Mouse (Mus musculus) brain, embryonic 14.5 days (tissue): ENCODE results near the gene Pax5.

Source experiments
- CTCF ChIP-seq: fragments of 200-500 bp; IDR thresholded peaks from 2 replicates; pipeline ENCODE4 v1.5.1; 2012; ENCODE audit warnings: inconsistent platforms, mild to moderate bottlenecking, moderate library complexity, borderline replicate concordance; ENCODE audit not compliant: insufficient read depth, insufficient read length; ENCODE audit errors: extremely low read depth
- POLR2A ChIP-seq: fragments of 200-500 bp; IDR thresholded peaks from 2 replicates; pipeline ENCODE4 v1.6.1; 2012; ENCODE audit warnings: mild to moderate bottlenecking, inconsistent platforms, borderline replicate concordance; ENCODE audit not compliant: poor library complexity, insufficient read depth, insufficient read length, severe bottlenecking; ENCODE audit errors: extremely low read depth

DNA sequence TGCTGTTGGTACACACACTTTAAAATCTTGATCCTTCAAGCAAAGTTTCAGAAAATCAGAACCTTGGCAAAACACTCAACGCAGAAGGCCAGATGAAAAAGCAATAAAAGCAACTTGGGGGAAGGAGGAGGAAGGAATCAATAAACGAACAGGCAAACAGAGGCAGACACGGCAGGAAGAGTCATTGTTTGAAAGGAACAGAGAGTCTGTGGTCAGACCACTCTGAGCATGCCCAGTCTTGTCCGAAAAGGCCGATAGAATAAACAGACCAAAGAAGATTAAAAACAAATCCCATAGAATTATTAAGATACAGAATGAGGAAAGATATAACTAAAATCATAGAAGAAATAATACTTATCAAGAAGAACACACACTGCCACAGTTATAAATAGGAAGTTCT, 137.9 kb downstream of the Pax5 start:
- TF ChIP-seq CTCF (no peak), POLR2A (no peak)
